Mouse (Mus musculus) intestine, postnatal 0 days (tissue): Measurements from ENCODE around the gene Gm9964. TPM values are rescaled to one million over a fixed set of nuclear protein-coding genes. Genes with fewer than 3 reads are reported as not detected.

Source experiments
- ATAC-seq: fragments of 200-750 bp; cut with Nextera tagmentation; 2 replicates; pipeline ENCODE4 v1.8.0; 2017; ENCODE audit warnings: mild to moderate bottlenecking, moderate TSS enrichment, moderate library complexity
- H3K27ac ChIP-seq: fragments of 300-500 bp; sonication (generic); 2 replicates; pipeline ENCODE4 v1.5.1; 2014; ENCODE audit warnings: mild to moderate bottlenecking, low read depth, low read length, moderate library complexity
- H3K27me3 ChIP-seq: fragments of 300-500 bp; sonication (generic); replicated peaks from 2 replicates; pipeline ENCODE4 v1.6.1; 2014; ENCODE audit warnings: low read length, mixed read lengths; ENCODE audit not compliant: control insufficient read depth, insufficient read depth
- H3K36me3 ChIP-seq: fragments of 300-500 bp; sonication (generic); 2 replicates; pipeline ENCODE4 v1.6.1; 2014; ENCODE audit warnings: mild to moderate bottlenecking, moderate library complexity; ENCODE audit not compliant: control insufficient read depth, insufficient read depth
- H3K4me1 ChIP-seq: fragments of 300-500 bp; sonication (generic); replicated peaks from 2 replicates; pipeline ENCODE4 v1.6.1; 2014; ENCODE audit warnings: antibody characterized with exemption, low read length, mixed read lengths; ENCODE audit not compliant: control insufficient read depth, insufficient read depth
- H3K4me2 ChIP-seq: fragments of 300-500 bp; sonication (generic); replicated peaks from 2 replicates; pipeline ENCODE4 v1.6.1; 2014; ENCODE audit warnings: low read depth, mild to moderate bottlenecking, moderate library complexity
- H3K4me3 ChIP-seq: fragments of 300-500 bp; sonication (generic); 2 replicates; pipeline ENCODE4 v1.5.1; 2014; ENCODE audit warnings: low read depth, low read length
- H3K9ac ChIP-seq: fragments of 300-500 bp; sonication (generic); 2 replicates; pipeline ENCODE4 v1.6.1; 2014; ENCODE audit warnings: mild to moderate bottlenecking, low read depth, low read length
- H3K9me3 ChIP-seq: fragments of 300-500 bp; sonication (generic); 2 replicates; pipeline ENCODE4 v1.6.1; 2016; ENCODE audit warnings: mixed run types; ENCODE audit not compliant: control insufficient read depth
- CTCF ChIP-seq: sonication (generic); IDR thresholded peaks from 2 replicates; pipeline ENCODE4 v1.5.1; 2016; ENCODE audit warnings: low read depth, mild to moderate bottlenecking, control low read depth, antibody characterized with exemption, moderate library complexity
- WGBS: fragments of 180-500 bp; shearing (Covaris S2); extraction: QIAGEN DNeasy Blood & Tissue Kit; methylation state at CpG from one replicate; pipeline ENCODE4 v1.1.7; 2014; 5-methylcytosine and 5-hydroxymethylcytosine counted together
- polyA plus RNA-seq: library from polyadenylated mRNA; unstranded; fragments of >200 nt; fragmentation: Nextera tagmentation; extraction: Ambion mirVana; gene quantifications from 2 replicates; pipeline ENCODE4 v1.2.1, GENCODE M21; 2015

Gene Gm9964
- polyA plus RNA-seq, 1 experiment from 2014 or later = not detected

- Histone ChIP-seq H3K4me3 (no peak overlapping the region), H3K9me3 (no peaks in the 10 kb centered on the region), H3K36me3 (no peaks in the 10 kb centered on the region), H3K4me2 (no peak overlapping the region), H3K27ac (no peak overlapping the region), H3K9ac (no peak overlapping the region), H3K4me1 (0 out of 2 replicates have a peak, but pooled peaks cover 7% of the 10 kb centered on the region), H3K27me3 (no peaks in the 10 kb centered on the region)
- ATAC-seq = no peak
- no peak for TF ChIP-seq CTCF
- 81% methylated on average over 3 of the region's 3 CpGs for WGBS
Observed at GRCm38 (mm10) chr11:79293025-79293424, 3.7 kb downstream of the Gm9964 start.

- no peak for ATAC-seq
- WGBS = 34% methylated on average over 3 of the region's 3 CpGs
Observed at GRCm38 (mm10) chr11:79292130-79292529, 4.6 kb downstream of the Gm9964 start.

GRCm38 (mm10) chr11:79291651-79292050 lies 5.1 kb downstream of the Gm9964 start:
- no peak overlapping the region for H3K27ac ChIP-seq
- no peaks in the 10 kb centered on the region for H3K27me3 ChIP-seq
- H3K9me3 ChIP-seq = no peaks in the 10 kb centered on the region
- no peak overlapping the region for H3K4me3 ChIP-seq
- no peak overlapping the region for H3K4me2 ChIP-seq
- no peak for TF ChIP-seq CTCF
- WGBS = 35% methylated on average over 5 of the region's 5 CpGs
- H3K4me1 ChIP-seq = peaks cover 14% of the 10 kb centered on the region; the same call in 1 of the 2 replicates
- no peaks in the 10 kb centered on the region for H3K36me3 ChIP-seq
- ATAC-seq = no peak
- no peak overlapping the region for H3K9ac ChIP-seq

More at GRCm38 (mm10) chr11:79292130-79292529, 4.6 kb downstream of the Gm9964 start:
- H3K9ac ChIP-seq = no peak overlapping the region
- no peaks in the 10 kb centered on the region for H3K27me3 ChIP-seq
- H3K36me3 ChIP-seq = no peaks in the 10 kb centered on the region
- H3K9me3 ChIP-seq = no peaks in the 10 kb centered on the region
- H3K4me3 ChIP-seq = no peak overlapping the region
- H3K4me2 ChIP-seq = no peak overlapping the region
- peaks cover 14% of the 10 kb centered on the region; the same call in 1 of the 2 replicates for H3K4me1 ChIP-seq
- no peak for TF ChIP-seq CTCF
- H3K27ac ChIP-seq = no peak overlapping the region

- no peak overlapping the region for H3K9ac ChIP-seq
- TF ChIP-seq CTCF = peak; percentile 86
Observed at GRCm38 (mm10) chr11:79290473-79290872, 6.2 kb downstream of the Gm9964 start.

GRCm38 (mm10) chr11:79288913-79289640 lies 7.6 kb downstream of the Gm9964 start:
- Histone ChIP-seq H3K4me1 (peaks cover 14% of the 10 kb centered on the region; the same call in 1 of the 2 replicates), H3K27ac (no peak overlapping the region), H3K4me3 (no peak overlapping the region), H3K36me3 (no peaks in the 10 kb centered on the region), H3K9me3 (no peaks in the 10 kb centered on the region), H3K4me2 (no peak overlapping the region), H3K27me3 (no peaks in the 10 kb centered on the region), H3K9ac (no peak overlapping the region)
- ATAC-seq = no peak
- TF ChIP-seq CTCF = no peak
- WGBS = 79% methylated on average over 5 of the region's 5 CpGs

More at GRCm38 (mm10) chr11:79290473-79290872, 6.2 kb downstream of the Gm9964 start:
- Histone ChIP-seq H3K36me3 (no peaks in the 10 kb centered on the region), H3K27me3 (no peaks in the 10 kb centered on the region), H3K27ac (no peak overlapping the region), H3K9me3 (no peaks in the 10 kb centered on the region), H3K4me1 (peaks cover 14% of the 10 kb centered on the region; the same call in 1 of the 2 replicates), H3K4me2 (no peak overlapping the region), H3K4me3 (no peak overlapping the region)
- WGBS = 49% methylated on average over 2 of the region's 2 CpGs
- no peak for ATAC-seq

GRCm38 (mm10) chr11:79288278-79288843 lies 8.3 kb downstream of the Gm9964 start:
- H3K36me3 ChIP-seq = no peaks in the 10 kb centered on the region
- H3K27me3 ChIP-seq = no peaks in the 10 kb centered on the region
- no peaks in the 10 kb centered on the region for H3K9me3 ChIP-seq
- H3K4me1 ChIP-seq = peaks cover 14% of the 10 kb centered on the region; the same call in 1 of the 2 replicates
- WGBS = 50% methylated on average over 7 of the region's 7 CpGs
- TF ChIP-seq CTCF = no peak
- no peak overlapping the region for H3K27ac ChIP-seq
- no peak overlapping the region for H3K9ac ChIP-seq
- no peak for ATAC-seq
- H3K4me3 ChIP-seq = no peak overlapping the region
- H3K4me2 ChIP-seq = no peak overlapping the region
